Mouse (Mus musculus): ENCODE measurements at regions not wholly inside any gene's neighbourhood (a gene's known extent, or its start where the extent isn't known, plus 50 kb on each side); places are given as distances from the start of the nearest gene placed in this dataset.

GRCm38 (mm10) chr1:133549816-133550215, 60.3 kb downstream of the Snrpe start:
- DNase-seq (ENCODE audit: low spot score) = no peak

GRCm38 (mm10) chr1:133548971-133549370, 61.1 kb downstream of the Snrpe start:
- no peak for DNase-seq (ENCODE audit: low spot score)

GRCm38 (mm10) chr1:133547541-133547940, 62.5 kb downstream of the Snrpe start:
- no peak for DNase-seq (ENCODE audit: low spot score)

GRCm38 (mm10) chr1:133544996-133545395, 65.1 kb downstream of the Snrpe start:
- DNase-seq (ENCODE audit: low spot score) = no peak

GRCm38 (mm10) chr1:133543751-133544150, 66.3 kb downstream of the Snrpe start:
- DNase-seq (ENCODE audit: low spot score) = no peak

GRCm38 (mm10) chr1:133541996-133542775, 67.9 kb downstream of the Snrpe start:
- DNase-seq (ENCODE audit: low spot score) = no peak

GRCm38 (mm10) chr1:133530698-133531097, 79.4 kb downstream of the Snrpe start:
- no peak for DNase-seq (ENCODE audit: low spot score)

- no peak for DNase-seq (ENCODE audit: low spot score)
Measured at GRCm38 (mm10) chr1:133529817-133530216, 80.3 kb downstream of the Snrpe start.

GRCm38 (mm10) chr1:133527651-133528385, 82.3 kb downstream of the Snrpe start:
- no peak for DNase-seq (ENCODE audit: low spot score)

GRCm38 (mm10) chr1:133522825-133523224, 87.3 kb downstream of the Snrpe start:
- no peak for DNase-seq (ENCODE audit: low spot score)

- DNase-seq (ENCODE audit: low spot score) = no peak
Measured at GRCm38 (mm10) chr1:133520652-133521051, 89.4 kb downstream of the Snrpe start.

- no peak for DNase-seq (ENCODE audit: low spot score)
Measured at GRCm38 (mm10) chr1:133517020-133517419, 92.8 kb upstream of the Sox13 start.

GRCm38 (mm10) chr1:133504116-133504515, 79.9 kb upstream of the Sox13 start:
- no peak for DNase-seq (ENCODE audit: low spot score)

GRCm38 (mm10) chr1:133503336-133503735, 79.2 kb upstream of the Sox13 start:
- DNase-seq (ENCODE audit: low spot score) = no peak

- no peak for DNase-seq (ENCODE audit: low spot score)
Measured at GRCm38 (mm10) chr1:133501016-133501415, 76.8 kb upstream of the Sox13 start.

GRCm38 (mm10) chr1:133492986-133493741, 69.0 kb upstream of the Sox13 start:
- DNase-seq (ENCODE audit: low spot score) = no peak

GRCm38 (mm10) chr1:133492291-133492985, 68.3 kb upstream of the Sox13 start:
- DNase-seq (ENCODE audit: low spot score) = peak; percentile 54

- no peak for DNase-seq (ENCODE audit: low spot score)
Measured at GRCm38 (mm10) chr1:133491857-133492290, 67.7 kb upstream of the Sox13 start.

- DNase-seq (ENCODE audit: low spot score) = no peak
Measured at GRCm38 (mm10) chr1:133487171-133487901, 63.2 kb upstream of the Sox13 start.

- no peak for DNase-seq (ENCODE audit: low spot score)
Measured at GRCm38 (mm10) chr1:133486370-133486769, 62.2 kb upstream of the Sox13 start.

GRCm38 (mm10) chr1:133482891-133483290, 58.7 kb upstream of the Sox13 start:
- no peak for DNase-seq (ENCODE audit: low spot score)

All from left cerebral cortex, adult 11 months (tissue).